Mouse (Mus musculus): Measurements from ENCODE around the gene Dcst1. TPM values are rescaled to one million over a fixed set of nuclear protein-coding genes. Genes with fewer than 3 reads are reported as not detected.

Gene Dcst1
- polyA plus RNA-seq, 1 experiment from 2014 or later = 0.93 TPM

GRCm38 (mm10) chr3:89386438-89387420 lies 21.7 kb upstream of the Dcst1 start:
- Histone ChIP-seq H3K9ac (replicated peaks) (peak overlapping the region; percentile 20; the same call in 1 of the 2 replicates), H3K4me2 (replicated peaks) (no peak overlapping the region), H3K36me3 (no peaks in the 10 kb centered on the region), H3K27me3 (peaks cover 6% of the 10 kb centered on the region; the same call in 1 of the 2 replicates), H3K4me3 (replicated peaks) (no peak overlapping the region), H3K4me1 (replicated peaks) (peaks cover 30% of the 10 kb centered on the region), H3K9me3 (no peaks in the 10 kb centered on the region), H3K27ac (no peak overlapping the region)
- no peak for ATAC-seq
- 54% methylated on average over 17 of the region's 17 CpGs for WGBS

DNA sequence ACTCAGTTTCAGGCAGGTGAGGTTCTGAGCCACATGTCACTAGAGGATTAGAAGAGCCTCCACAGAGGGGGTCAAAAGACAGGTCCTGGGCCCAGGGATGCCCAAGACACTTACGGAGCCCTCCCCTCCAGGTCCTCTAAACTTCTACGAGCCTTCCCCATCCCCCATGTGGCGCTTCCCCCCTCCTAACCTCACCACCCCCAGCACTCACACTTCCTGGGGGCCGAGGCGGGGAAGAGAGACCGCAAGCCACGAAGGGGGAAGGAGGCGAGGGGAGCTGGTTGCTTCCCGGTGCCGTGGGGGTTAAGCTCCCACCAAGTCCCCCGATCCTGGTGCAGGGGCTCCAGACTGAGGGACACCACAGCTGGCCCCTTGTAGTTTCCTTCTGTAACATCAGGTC lies 20.4 kb upstream of the Dcst1 start:
- 31% methylated on average over 11 of the region's 11 CpGs for WGBS
- H3K4me3 ChIP-seq (replicated peaks) = no peak overlapping the region
- ATAC-seq = no peak
- no peak overlapping the region for H3K27ac ChIP-seq
- H3K27me3 ChIP-seq = 0 out of 2 replicates have a peak, but pooled peaks cover 3% of the 10 kb centered on the region
- no peak overlapping the region for H3K4me2 ChIP-seq (replicated peaks)
- H3K9me3 ChIP-seq = no peaks in the 10 kb centered on the region
- no peak overlapping the region for H3K9ac ChIP-seq (replicated peaks)
- H3K36me3 ChIP-seq = no peaks in the 10 kb centered on the region
- H3K4me1 ChIP-seq (replicated peaks) = peaks cover 17% of the 10 kb centered on the region

DNA sequence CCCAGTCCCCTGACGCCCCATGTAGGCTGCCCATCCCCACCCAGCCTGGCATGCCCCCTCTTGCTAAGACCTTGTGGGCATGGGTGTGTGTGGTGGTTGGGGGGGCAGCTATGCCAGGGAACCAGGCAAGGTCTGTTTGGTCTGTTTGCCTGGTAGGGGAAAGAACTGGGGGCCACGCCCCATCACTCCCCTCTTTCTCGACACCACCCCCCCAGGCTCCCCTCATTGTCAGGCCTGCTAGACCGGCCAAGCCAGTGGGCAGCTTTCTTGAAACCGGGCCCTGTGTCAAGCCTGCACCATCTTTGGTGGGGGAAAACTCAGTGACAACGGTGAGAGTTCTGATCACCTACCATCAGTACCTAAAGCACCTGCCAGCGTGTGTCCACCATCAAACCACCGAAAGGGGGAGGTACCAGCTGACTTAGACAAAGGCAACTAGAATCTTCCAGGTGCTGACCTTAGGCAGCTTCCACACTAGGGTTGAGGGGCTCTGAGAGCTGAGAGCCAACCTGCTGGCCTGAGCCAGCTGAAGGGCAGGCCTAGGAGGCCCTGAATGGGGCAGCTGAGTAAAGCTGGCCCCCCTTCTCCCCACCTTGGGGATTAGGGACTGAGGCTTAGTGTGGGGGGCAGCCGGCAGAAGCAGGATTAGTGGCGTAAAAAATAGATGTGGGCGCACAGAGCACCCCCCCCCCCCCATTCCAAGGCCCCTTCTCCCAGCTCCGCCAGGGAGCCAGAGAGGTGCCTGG lies 19.5 kb upstream of the Dcst1 start:
- no peak for ATAC-seq
- H3K4me1 ChIP-seq (replicated peaks) = peaks cover 17% of the 10 kb centered on the region
- no peaks in the 10 kb centered on the region for H3K9me3 ChIP-seq
- WGBS = 38% methylated on average over 12 of the region's 12 CpGs
- no peak overlapping the region for H3K4me3 ChIP-seq (replicated peaks)
- H3K27ac ChIP-seq = no peak overlapping the region
- H3K9ac ChIP-seq (replicated peaks) = peak overlapping the region; percentile 21; the same call in 1 of the 2 replicates
- H3K4me2 ChIP-seq (replicated peaks) = no peak overlapping the region
- H3K27me3 ChIP-seq = 0 out of 2 replicates have a peak, but pooled peaks cover 3% of the 10 kb centered on the region
- H3K36me3 ChIP-seq = no peaks in the 10 kb centered on the region

- no peak overlapping the region for H3K4me2 ChIP-seq (replicated peaks)
- H3K9me3 ChIP-seq = no peaks in the 10 kb centered on the region
- peaks cover 25% of the 10 kb centered on the region for H3K4me1 ChIP-seq (replicated peaks)
- H3K9ac ChIP-seq (replicated peaks) = no peak overlapping the region
- H3K27ac ChIP-seq = no peak overlapping the region
- ATAC-seq = no peak
- 90% methylated on average over 5 of the region's 5 CpGs for WGBS
- H3K4me3 ChIP-seq (replicated peaks) = no peak overlapping the region
- H3K27me3 ChIP-seq = 0 out of 2 replicates have a peak, but pooled peaks cover 3% of the 10 kb centered on the region
- H3K36me3 ChIP-seq = no peaks in the 10 kb centered on the region
Measured at GRCm38 (mm10) chr3:89383651-89384255, 18.7 kb upstream of the Dcst1 start.

- no peak for ATAC-seq
- no peaks in the 10 kb centered on the region for H3K36me3 ChIP-seq
- 85% methylated on average over 5 of the region's 5 CpGs for WGBS
Measured at GRCm38 (mm10) chr3:89382950-89383349, 17.9 kb upstream of the Dcst1 start.

GRCm38 (mm10) chr3:89382033-89382882 lies 17.2 kb upstream of the Dcst1 start:
- H3K4me1 ChIP-seq (replicated peaks) = peaks cover 35% of the 10 kb centered on the region
- no peak overlapping the region for H3K27ac ChIP-seq
- 88% methylated on average over 9 of the region's 9 CpGs for WGBS
- ATAC-seq = no peak
- H3K36me3 ChIP-seq = no peaks in the 10 kb centered on the region
- H3K9me3 ChIP-seq = no peaks in the 10 kb centered on the region
- no peak overlapping the region for H3K4me3 ChIP-seq (replicated peaks)
- 0 out of 2 replicates have a peak, but pooled peaks cover 3% of the 10 kb centered on the region for H3K27me3 ChIP-seq
- H3K4me2 ChIP-seq (replicated peaks) = no peak overlapping the region
- no peak overlapping the region for H3K9ac ChIP-seq (replicated peaks)

More at GRCm38 (mm10) chr3:89382950-89383349, 17.9 kb upstream of the Dcst1 start:
- Histone ChIP-seq H3K27me3 (0 out of 2 replicates have a peak, but pooled peaks cover 3% of the 10 kb centered on the region), H3K9ac (replicated peaks) (no peak overlapping the region), H3K4me3 (replicated peaks) (no peak overlapping the region), H3K9me3 (no peaks in the 10 kb centered on the region), H3K4me2 (replicated peaks) (no peak overlapping the region), H3K4me1 (replicated peaks) (peaks cover 32% of the 10 kb centered on the region), H3K27ac (no peak overlapping the region)

DNA sequence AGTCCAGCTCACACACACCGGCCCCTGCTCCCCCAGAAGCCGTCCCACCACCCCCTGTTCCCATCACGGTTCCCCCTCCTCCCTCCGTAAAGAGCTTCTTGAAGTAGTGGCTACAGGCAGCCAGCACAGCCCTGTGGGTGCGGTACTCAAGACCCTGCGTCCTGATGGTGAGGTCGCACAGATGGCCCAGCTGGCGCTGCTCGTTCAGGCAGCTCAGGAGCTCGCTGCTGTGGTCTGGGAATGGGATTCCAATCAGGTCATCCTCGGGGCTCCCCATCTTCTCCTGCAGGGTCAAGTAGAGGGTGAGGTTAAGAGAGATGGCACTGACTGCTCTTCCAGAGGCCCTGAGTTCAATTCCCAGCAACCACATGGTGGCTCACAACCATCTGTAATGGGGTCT lies 16.2 kb upstream of the Dcst1 start:
- no peaks in the 10 kb centered on the region for H3K9me3 ChIP-seq
- no peak overlapping the region for H3K27ac ChIP-seq
- H3K4me2 ChIP-seq (replicated peaks) = no peak overlapping the region
- ATAC-seq = no peak
- peaks cover 35% of the 10 kb centered on the region for H3K4me1 ChIP-seq (replicated peaks)
- no peak overlapping the region for H3K4me3 ChIP-seq (replicated peaks)
- no peak overlapping the region for H3K9ac ChIP-seq (replicated peaks)
- WGBS = 81% methylated on average over 11 of the region's 11 CpGs
- H3K27me3 ChIP-seq = 0 out of 2 replicates have a peak, but pooled peaks cover 3% of the 10 kb centered on the region
- no peaks in the 10 kb centered on the region for H3K36me3 ChIP-seq

- ATAC-seq = no peak
- Histone ChIP-seq H3K36me3 (no peaks in the 10 kb centered on the region), H3K9me3 (no peaks in the 10 kb centered on the region), H3K27ac (no peak overlapping the region), H3K4me2 (replicated peaks) (no peak overlapping the region), H3K4me1 (replicated peaks) (peaks cover 35% of the 10 kb centered on the region), H3K9ac (replicated peaks) (no peak overlapping the region), H3K4me3 (replicated peaks) (no peak overlapping the region), H3K27me3 (0 out of 2 replicates have a peak, but pooled peaks cover 3% of the 10 kb centered on the region)
- WGBS = 94% methylated on average over 18 of the region's 18 CpGs
Measured at GRCm38 (mm10) chr3:89380711-89381110, 15.7 kb upstream of the Dcst1 start.

DNA sequence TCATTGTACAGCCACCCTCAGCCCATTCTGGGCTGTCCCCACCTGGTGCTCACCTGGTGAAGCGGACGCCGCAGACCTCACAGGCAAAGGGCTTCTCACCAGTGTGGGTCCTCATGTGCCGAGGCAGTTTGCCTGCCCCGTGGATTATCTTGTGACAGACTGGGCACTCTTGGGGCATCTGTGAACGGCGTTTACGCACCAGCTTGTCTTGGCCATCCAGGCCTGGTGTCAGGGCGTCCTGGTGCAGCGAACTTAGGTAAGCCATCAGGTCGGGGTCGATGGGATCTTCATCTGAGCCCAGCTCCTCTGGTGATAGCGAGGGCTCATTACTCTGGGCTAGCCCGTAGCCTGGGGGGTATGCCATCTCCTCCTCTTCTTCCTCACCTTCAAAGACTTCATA lies 15.2 kb upstream of the Dcst1 start:
- no peaks in the 10 kb centered on the region for H3K27me3 ChIP-seq
- H3K4me2 ChIP-seq (replicated peaks) = no peak overlapping the region
- H3K9me3 ChIP-seq = no peaks in the 10 kb centered on the region
- no peak for ATAC-seq
- H3K4me1 ChIP-seq (replicated peaks) = peaks cover 31% of the 10 kb centered on the region
- no peak overlapping the region for H3K27ac ChIP-seq
- no peaks in the 10 kb centered on the region for H3K36me3 ChIP-seq
- 91% methylated on average over 14 of the region's 14 CpGs for WGBS
- H3K9ac ChIP-seq (replicated peaks) = no peak overlapping the region
- H3K4me3 ChIP-seq (replicated peaks) = no peak overlapping the region

DNA sequence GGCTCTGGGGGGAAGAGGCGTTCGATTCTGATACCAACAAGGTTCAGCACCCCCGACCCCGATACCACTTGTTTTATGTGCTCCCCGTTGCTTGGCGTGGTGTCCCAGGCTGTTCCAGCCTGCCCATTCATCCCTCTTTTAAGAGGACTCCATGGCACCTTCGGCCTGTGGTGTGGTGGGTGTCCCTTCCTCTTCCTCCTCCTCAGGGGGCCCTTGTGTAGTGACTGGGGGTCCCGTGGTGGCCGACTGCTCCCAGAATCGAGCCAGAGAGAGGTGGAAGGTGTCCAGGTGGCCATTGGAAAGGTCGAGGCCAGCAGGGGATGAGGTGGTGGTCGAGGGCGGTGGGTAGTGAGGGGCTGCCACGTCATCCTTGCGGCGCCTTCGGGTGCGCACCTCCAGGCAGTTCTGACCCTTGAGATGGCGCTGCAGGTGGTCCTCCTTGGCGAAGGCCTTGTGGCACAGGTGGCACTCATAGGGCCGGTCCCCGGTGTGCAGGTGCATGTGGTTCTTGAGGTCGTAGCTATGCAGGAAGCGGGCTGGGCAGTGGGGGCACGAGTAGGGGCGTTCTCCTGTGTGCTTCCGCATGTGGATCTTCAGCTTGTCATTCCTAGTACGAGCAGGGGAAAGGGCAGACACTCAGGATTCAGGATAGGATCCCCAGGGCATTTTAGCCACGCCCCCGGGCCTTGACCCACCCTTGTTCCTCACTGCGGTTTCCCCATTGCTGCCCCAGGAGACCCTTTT lies 14.5 kb upstream of the Dcst1 start:
- peak overlapping the region; percentile 84 for H3K4me2 ChIP-seq (replicated peaks)
- WGBS = 86% methylated on average over 31 of the region's 31 CpGs

More for the DNA sequence above, 14.5 kb upstream of the Dcst1 start:
- H3K4me1 ChIP-seq (replicated peaks) = peaks cover 24% of the 10 kb centered on the region
- H3K27me3 ChIP-seq = no peaks in the 10 kb centered on the region
- no peak overlapping the region for H3K4me3 ChIP-seq (replicated peaks)
- no peaks in the 10 kb centered on the region for H3K9me3 ChIP-seq
- no peak for ATAC-seq
- H3K27ac ChIP-seq = no peak overlapping the region
- 0 out of 2 replicates have a peak overlapping the region, but pooled peaks have one; percentile 78 for H3K9ac ChIP-seq (replicated peaks)
- H3K36me3 ChIP-seq = no peaks in the 10 kb centered on the region

Data from midbrain, embryonic 13.5 days (tissue).